Mouse (Mus musculus): Measurements from ENCODE around the gene Usp34.

DNA sequence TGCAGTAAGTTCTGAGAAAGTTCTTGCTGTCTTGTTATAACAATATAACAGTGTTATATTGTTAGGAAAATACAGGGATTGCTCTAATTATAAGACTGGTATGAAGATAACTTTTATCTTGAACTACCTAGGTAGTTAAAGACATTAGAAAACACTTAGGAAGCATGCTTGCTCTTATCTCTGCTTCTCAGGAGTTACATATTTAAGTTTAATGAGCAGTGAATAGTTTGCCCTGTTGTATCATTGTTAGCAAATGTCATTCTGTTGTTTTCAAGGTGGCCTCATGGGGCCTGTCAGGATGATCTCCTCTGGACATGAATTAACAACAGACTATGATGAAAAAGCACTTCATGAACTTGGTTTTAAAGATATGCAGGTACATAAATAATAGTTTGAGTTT lies 85.9 kb downstream of the Usp34 start:
- TF ChIP-seq ZKSCAN1 (IDR thresholded peaks at IDR 0.05; ENCODE audit: low read depth, low read length): no peak
- TF ChIP-seq CTCF (IDR thresholded peaks at IDR 0.05 in 2 of 3, conservative IDR thresholded peaks at IDR 0.05 in 1 of 3; ENCODE audit: control insufficient read depth in 1 of 3, insufficient read depth in 1 of 3, low read depth in 2 of 3, low read length in 3 of 3, poor library complexity in 1 of 3, severe bottlenecking in 1 of 3): no peak
- TF ChIP-seq POLR2A (IDR thresholded peaks at IDR 0.05; ENCODE audit: control insufficient read depth in 1 of 2, insufficient read depth in 1 of 2, low read depth in 1 of 2, low read length in 2 of 2, poor library complexity in 1 of 2): no peak
- no peak for TF ChIP-seq ZC3H11A (IDR thresholded peaks at IDR 0.05; ENCODE audit: low read depth, low read length)
- TF ChIP-seq SMC3 (IDR thresholded peaks at IDR 0.05; ENCODE audit: low read depth, low read length): no peak

All from MEL (cell line).